Mouse (Mus musculus) CH12.LX (cell line): ENCODE data around the gene Rbmx. TPM values are rescaled to one million over a fixed set of nuclear protein-coding genes. Genes with fewer than 3 reads are reported as not detected.

ENCODE experiments used
- DNase-seq: peaks from one replicate; pipeline ENCODE4 v3.0.0-alpha.2; 2013; ENCODE audit errors: extremely low read depth
- H3K27ac ChIP-seq: 2 replicates; pipeline ENCODE4 v1.5.1; 2012; ENCODE audit warnings: low read depth, mild to moderate bottlenecking, control low read depth, moderate library complexity; ENCODE audit not compliant: insufficient read depth
- H3K27me3 ChIP-seq: replicated peaks from 2 replicates; pipeline ENCODE3; 2012; ENCODE audit warnings: inconsistent platforms
- H3K36me3 ChIP-seq, 2 experiments: replicated peaks in 1 of 2; 2 replicates each; pipeline versions ENCODE3 to v1.6.1; 2012; ENCODE audit warnings: inconsistent platforms in 1 of 2, low read length in 1 of 2, mild to moderate bottlenecking in 1 of 2, mixed read lengths in 1 of 2, moderate library complexity in 1 of 2; ENCODE audit not compliant: control insufficient read depth in 1 of 2, insufficient read depth in 1 of 2
- H3K4me1 ChIP-seq, 2 experiments: 2 replicates each; pipeline ENCODE4 v1.6.1; 2012; ENCODE audit warnings: inconsistent platforms in 1 of 2, moderate library complexity in 1 of 2; ENCODE audit not compliant: insufficient read depth in 2 of 2, control insufficient read depth in 1 of 2
- H3K4me2 ChIP-seq: 2 replicates; pipeline ENCODE4 v1.6.1; 2012; ENCODE audit warnings: low read depth, mild to moderate bottlenecking, control low read depth; ENCODE audit not compliant: poor library complexity, insufficient read depth, severe bottlenecking
- H3K4me3 ChIP-seq, 3 experiments: fragments of 150-350 bp in 1 of 3; sonication (generic) in 1 of 3; replicated peaks in 1 of 3; 2 replicates each; pipeline versions ENCODE3 to v1.5.1; 2011 to 2012; ENCODE audit warnings: low read depth in 2 of 3, low read length in 2 of 3, mild to moderate bottlenecking in 2 of 3, moderate library complexity in 2 of 3, control low read depth in 1 of 3, improper control_type of control experiment in 1 of 3, inconsistent platforms in 1 of 3, mixed read lengths in 1 of 3; ENCODE audit not compliant: poor library complexity in 1 of 3
- H3K79me2 ChIP-seq: replicated peaks from 2 replicates; pipeline ENCODE4 v1.6.1; 2012; ENCODE audit warnings: mild to moderate bottlenecking, moderate library complexity; ENCODE audit not compliant: control insufficient read depth, poor library complexity, insufficient read depth, severe bottlenecking; ENCODE audit errors: extremely low read depth
- H3K9ac ChIP-seq: 2 replicates; pipeline ENCODE4 v1.6.1; 2012; ENCODE audit warnings: low read depth, mild to moderate bottlenecking, control low read depth, moderate library complexity; ENCODE audit not compliant: insufficient read depth
- H3K9me3 ChIP-seq: replicated peaks from 2 replicates; pipeline ENCODE3; 2012; ENCODE audit warnings: low read length, inconsistent platforms, mixed read lengths
- BHLHE40 ChIP-seq: IDR thresholded peaks from 2 replicates; pipeline ENCODE4 v1.6.1; 2011; ENCODE audit warnings: mild to moderate bottlenecking, low read depth, low read length, improper control_type of control experiment
- CHD1 ChIP-seq: IDR thresholded peaks from 2 replicates; pipeline ENCODE4 v1.6.1; 2012; ENCODE audit warnings: low read depth, low read length, improper control_type of control experiment, inconsistent platforms
- CTCF ChIP-seq, 2 experiments: IDR thresholded peaks in 1 of 2; conservative IDR thresholded peaks in 1 of 2; 2 replicates each; pipeline ENCODE4 v1.5.1; 2011 to 2012; ENCODE audit warnings: low read depth in 2 of 2, low read length in 2 of 2, improper control_type of control experiment in 1 of 2, inconsistent platforms in 1 of 2, mild to moderate bottlenecking in 1 of 2, moderate library complexity in 1 of 2
- E2F4 ChIP-seq: IDR thresholded peaks from 2 replicates; pipeline ENCODE4 v1.6.1; 2011; ENCODE audit warnings: low read depth, low read length, improper control_type of control experiment; ENCODE audit not compliant: insufficient replicate concordance
- EP300 ChIP-seq: IDR thresholded peaks from 2 replicates; pipeline ENCODE4 v1.6.1; 2011; ENCODE audit warnings: low read length, improper control_type of control experiment
- ETS1 ChIP-seq: conservative IDR thresholded peaks from 2 replicates; pipeline ENCODE4 v1.6.1; 2012; ENCODE audit warnings: low read depth, mild to moderate bottlenecking, inconsistent platforms, low read length, improper control_type of control experiment, moderate library complexity
- GABPA ChIP-seq: IDR thresholded peaks from 2 replicates; pipeline ENCODE4 v1.6.1; 2012; ENCODE audit warnings: low read depth, low read length, improper control_type of control experiment, inconsistent platforms; ENCODE audit not compliant: insufficient replicate concordance
- HCFC1 ChIP-seq: IDR thresholded peaks from 2 replicates; pipeline ENCODE4 v1.6.1; 2012; ENCODE audit warnings: low read depth, mild to moderate bottlenecking, inconsistent platforms, low read length, improper control_type of control experiment
- JUN ChIP-seq: IDR thresholded peaks from 2 replicates; pipeline ENCODE4 v1.6.1; 2011; ENCODE audit warnings: low read depth, mild to moderate bottlenecking, low read length, improper control_type of control experiment, moderate library complexity; ENCODE audit not compliant: insufficient read depth
- JUND ChIP-seq: conservative IDR thresholded peaks from 2 replicates; pipeline ENCODE4 v1.6.1; 2011; ENCODE audit warnings: low read depth, low read length, improper control_type of control experiment
- KAT2A ChIP-seq: IDR thresholded peaks from 2 replicates; pipeline ENCODE4 v1.6.1; 2012; ENCODE audit warnings: low read length, improper control_type of control experiment, inconsistent platforms; ENCODE audit not compliant: insufficient replicate concordance
- MAFK ChIP-seq: IDR thresholded peaks from 2 replicates; pipeline ENCODE4 v1.6.1; 2011; ENCODE audit warnings: low read length, improper control_type of control experiment; ENCODE audit not compliant: insufficient replicate concordance
- MAZ ChIP-seq: IDR thresholded peaks from 2 replicates; pipeline ENCODE4 v1.6.1; 2012; ENCODE audit warnings: low read depth, mild to moderate bottlenecking, inconsistent platforms, low read length, improper control_type of control experiment, moderate library complexity
- MXI1 ChIP-seq: IDR thresholded peaks from 2 replicates; pipeline ENCODE4 v1.6.1; 2011; ENCODE audit warnings: mild to moderate bottlenecking, low read depth, low read length, improper control_type of control experiment
- PAX5 ChIP-seq: IDR thresholded peaks from 2 replicates; pipeline ENCODE4 v1.6.1; 2012; ENCODE audit warnings: low read length, inconsistent platforms, mixed read lengths
- SMC3 ChIP-seq: IDR thresholded peaks from 2 replicates; pipeline ENCODE4 v1.6.1; 2011; ENCODE audit warnings: low read depth, low read length, improper control_type of control experiment
- TBP ChIP-seq: conservative IDR thresholded peaks from 2 replicates; pipeline ENCODE4 v1.6.1; 2011; ENCODE audit warnings: low read depth, low read length, improper control_type of control experiment
- TCF12 ChIP-seq: IDR thresholded peaks from 2 replicates; pipeline ENCODE4 v1.6.1; 2014; ENCODE audit warnings: low read depth, mild to moderate bottlenecking, inconsistent platforms, low read length, improper control_type of control experiment
- USF1 ChIP-seq: IDR thresholded peaks from 2 replicates; pipeline ENCODE4 v1.6.1; 2014; ENCODE audit warnings: low read depth, mild to moderate bottlenecking, inconsistent platforms, low read length, improper control_type of control experiment
- ZC3H11A ChIP-seq: IDR thresholded peaks from 2 replicates; pipeline ENCODE4 v1.6.1; 2012; ENCODE audit warnings: low read depth, mild to moderate bottlenecking, inconsistent platforms, low read length, improper control_type of control experiment
- ZKSCAN1 ChIP-seq: IDR thresholded peaks from 2 replicates; pipeline ENCODE4 v1.6.1; 2012; ENCODE audit warnings: low read depth, inconsistent platforms, low read length, improper control_type of control experiment, borderline replicate concordance
- dilution Hi-C: fragments of 300-500 bp; cut with MboI; formaldehyde crosslinking; loops from 2 replicates; pipeline ENCODE4 v1.14.3; 2020; ENCODE audit warnings: low sequenced_read_pairs; ENCODE audit not compliant: extremely low pct_unique_long_range_greater_than_20kb, extremely low pct_ligation_motif_present
- in situ Hi-C: fragments of 300-500 bp; cut with MboI; formaldehyde crosslinking; loops from 3 replicates; pipeline ENCODE4 v1.14.3; 2019; ENCODE audit warnings: low sequenced_read_pairs, low pct_ligation_motif_present, low pct_unique_long_range_greater_than_20kb, mixed read lengths
- polyA plus RNA-seq: library from polyadenylated mRNA; unstranded; fragments of >175 nt; gene quantifications from 2 replicates; pipeline ENCODE4 v1.2.1, GENCODE M21; 2012; ENCODE audit warnings: low read depth; ENCODE audit not compliant: insufficient read length
- total RNA-seq, 2 experiments: library from RNA; depleted of rRNA; stranded (reverse); fragments of 300-350 nt in 1 of 2; fragments of >200 nt in 1 of 2; gene quantifications; 2 replicates each; pipeline ENCODE4 v1.2.3; 2012 to 2014

Gene Rbmx
- total and polyA plus RNA-seq, 3 experiments, result 24.6 to 56.3 (median 27.8) TPM

DNA sequence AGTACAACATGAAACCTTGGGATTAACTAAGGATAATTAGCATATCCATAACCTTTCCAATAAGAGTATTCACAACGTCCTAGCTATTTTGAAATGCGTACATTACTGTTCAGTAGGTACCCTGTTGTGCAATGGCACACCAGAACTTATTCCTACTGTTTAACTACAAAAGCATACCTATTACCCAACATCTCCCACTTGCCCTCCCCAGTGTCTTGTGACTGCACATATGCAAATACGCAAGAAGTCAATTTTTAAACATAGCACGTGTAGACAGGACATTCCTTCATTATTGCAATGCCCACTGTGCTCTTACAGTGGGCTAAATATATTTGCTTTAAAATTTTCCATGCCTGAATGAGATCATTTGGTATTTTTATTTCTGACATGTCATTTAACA is 19.9 kb downstream of the Rbmx start:
- H3K4me2 ChIP-seq, result no peak overlapping the region
- peaks cover 3 to 15% of the 10 kb centered on the region in 2 experiments for H3K36me3 ChIP-seq
- dilution Hi-C loops (no loop called here), in situ Hi-C loops (no loop called here)
- H3K27ac ChIP-seq, result no peak overlapping the region
- H3K4me3 ChIP-seq, result no peak overlapping the region
- no peak overlapping the region for H3K9ac ChIP-seq
- no peaks in the 10 kb centered on the region for H3K79me2 ChIP-seq
- no peaks in the 10 kb centered on the region for H3K9me3 ChIP-seq
- TF ChIP-seq SMC3 (no peak), ZC3H11A (no peak), ZKSCAN1 (no peak), TCF12 (no peak), BHLHE40 (peak; percentile 44)
- peak; percentile 3 for DNase-seq
- no peaks in the 10 kb centered on the region for H3K27me3 ChIP-seq
- H3K4me1 ChIP-seq, result peaks cover 0 to 10% of the 10 kb centered on the region in 2 experiments; a peak in 2 of 4 replicates

- no peaks in the 10 kb centered on the region for H3K79me2 ChIP-seq
- no peak overlapping the region for H3K9ac ChIP-seq
- H3K9me3 ChIP-seq, result no peaks in the 10 kb centered on the region
- H3K27ac ChIP-seq, result no peak overlapping the region
- DNase-seq, result peak; percentile 8
- H3K4me2 ChIP-seq, result no peak overlapping the region
- dilution Hi-C loops (no loop called here), in situ Hi-C loops (no loop called here)
- TF ChIP-seq EP300 (no peak), JUND (no peak), HCFC1 (no peak), GABPA (no peak), BHLHE40 (no peak), MAZ (no peak), CHD1 (no peak), PAX5 (no peak), KAT2A (no peak), MAFK (no peak), ZKSCAN1 (no peak), E2F4 (no peak), JUN (no peak), USF1 (no peak), TBP (no peak), ETS1 (no peak), CTCF (conservative IDR thresholded peaks at IDR 0.05 in 1 of 2, IDR thresholded peaks at IDR 0.05 in 1 of 2; ENCODE audit: low read depth in 2 of 2, low read length in 2 of 2) (no peak), MXI1 (no peak)
- H3K36me3 ChIP-seq, result no peaks in the 10 kb centered on the region
- H3K4me1 ChIP-seq, result peaks cover 2 to 4% of the 10 kb centered on the region in 2 experiments; a peak in 2 of 4 replicates
- H3K27me3 ChIP-seq, result no peaks in the 10 kb centered on the region
- H3K4me3 ChIP-seq, result no peak overlapping the region
Observed at GRCm38 (mm10) chrX:57364891-57365569, 27.8 kb downstream of the Rbmx start.
